Mouse (Mus musculus): Measurements from ENCODE around the gene Snrk. TPM values are rescaled to one million over a fixed set of nuclear protein-coding genes. Genes with fewer than 3 reads are reported as not detected.

The Snrk gene
- polyA plus RNA-seq, 1 experiment from 2014 or later: 93.6 TPM

DNA sequence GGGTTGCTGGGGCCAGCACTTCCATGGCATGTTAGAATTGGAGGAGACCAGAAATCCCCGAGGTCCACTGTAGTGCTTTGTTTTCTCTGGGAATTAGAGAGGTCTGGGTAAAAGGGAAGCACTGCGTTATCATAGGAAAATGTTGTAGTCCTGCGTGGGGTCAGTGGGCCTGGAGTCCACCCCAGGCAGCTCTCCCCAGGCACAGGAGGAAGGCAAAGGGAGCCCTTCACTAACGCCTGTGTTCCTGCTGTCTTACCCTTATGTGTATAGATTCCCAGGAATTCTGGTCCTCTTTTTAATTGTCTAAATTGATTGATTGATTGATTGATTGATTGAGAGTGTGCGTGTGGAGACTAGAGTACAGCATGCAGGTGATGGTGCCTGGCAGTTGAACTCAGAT is 6.1 kb downstream of the Snrk start:
- ATAC-seq: no peak
- WGBS: 54% methylated on average over 5 of the region's 5 CpGs
- H3K4me3 ChIP-seq (ENCODE audit: low read depth, low read length): no peak overlapping the region
- TF ChIP-seq EP300 (IDR thresholded peaks at IDR 0.05) (no peak), CTCF (IDR thresholded peaks at IDR 0.05) (no peak)
- peak overlapping the region; percentile 20; the same call in 1 of the 2 replicates for H3K4me2 ChIP-seq (replicated peaks; ENCODE audit: low read depth, low read length)
- no peaks in the 10 kb centered on the region for H3K9me3 ChIP-seq (ENCODE audit: low read length)
- H3K36me3 ChIP-seq (ENCODE audit: insufficient read depth, low read length): 0 out of 2 replicates have a peak, but pooled peaks cover 8% of the 10 kb centered on the region
- no peaks in the 10 kb centered on the region for H3K27me3 ChIP-seq (replicated peaks; ENCODE audit: insufficient read depth, low read length)
- H3K27ac ChIP-seq (ENCODE audit: low read length): 0 out of 2 replicates have a peak overlapping the region, but pooled peaks have one; percentile 44
- H3K4me1 ChIP-seq (ENCODE audit: insufficient read depth, low read depth, low read length): peaks cover 12% of the 10 kb centered on the region; the same call in 1 of the 2 replicates
- no peak overlapping the region for H3K9ac ChIP-seq (replicated peaks; ENCODE audit: low read depth)
- DNase-seq (ENCODE audit: low spot score): no peak

DNA sequence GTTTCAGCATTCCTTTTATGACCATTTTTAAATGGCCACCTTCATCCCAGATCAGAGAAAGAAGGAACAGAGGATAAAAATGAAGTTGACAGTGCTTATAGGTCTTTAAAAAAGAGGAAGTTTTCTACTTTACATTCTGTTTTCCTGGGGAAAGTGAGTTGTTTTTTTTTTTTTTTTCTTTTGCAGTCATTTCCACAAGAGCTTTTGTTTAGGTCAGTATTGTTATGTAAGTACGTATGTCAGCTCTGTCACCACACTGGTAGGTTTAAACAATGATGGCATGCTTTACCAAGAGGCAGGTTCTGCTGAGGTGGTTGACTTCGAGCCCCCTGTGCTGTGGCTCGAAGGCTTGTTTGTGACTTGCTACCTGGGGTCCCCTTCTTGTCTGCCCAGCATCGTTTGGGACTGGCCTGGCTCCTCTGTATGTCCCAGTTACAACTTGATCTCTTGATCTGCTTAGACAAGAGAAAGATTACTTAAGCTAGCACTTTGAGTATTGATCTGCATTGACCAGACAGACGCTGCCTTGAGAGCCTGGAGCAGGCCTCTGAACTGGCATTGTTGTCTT is 8.7 kb downstream of the Snrk start:
- no peaks in the 10 kb centered on the region for H3K27me3 ChIP-seq (replicated peaks; ENCODE audit: insufficient read depth, low read length)
- 0 out of 2 replicates have a peak, but pooled peaks cover 3% of the 10 kb centered on the region for H3K36me3 ChIP-seq (ENCODE audit: insufficient read depth, low read length)
- no peak overlapping the region for H3K9ac ChIP-seq (replicated peaks; ENCODE audit: low read depth)
- H3K4me2 ChIP-seq (replicated peaks; ENCODE audit: low read depth, low read length): no peak overlapping the region; the same call in 1 of the 2 replicates
- no peak for DNase-seq (ENCODE audit: low spot score)
- H3K27ac ChIP-seq (ENCODE audit: low read length): peak overlapping the region; percentile 22; the same call in 1 of the 2 replicates
- peaks cover 15% of the 10 kb centered on the region; the same call in 1 of the 2 replicates for H3K4me1 ChIP-seq (ENCODE audit: insufficient read depth, low read depth, low read length)
- no peak for ATAC-seq
- TF ChIP-seq EP300 (IDR thresholded peaks at IDR 0.05) (no peak), CTCF (IDR thresholded peaks at IDR 0.05) (no peak)
- WGBS: 56% methylated on average over 5 of the region's 5 CpGs
- no peaks in the 10 kb centered on the region for H3K9me3 ChIP-seq (ENCODE audit: low read length)
- H3K4me3 ChIP-seq (ENCODE audit: low read depth, low read length): no peak overlapping the region

DNA sequence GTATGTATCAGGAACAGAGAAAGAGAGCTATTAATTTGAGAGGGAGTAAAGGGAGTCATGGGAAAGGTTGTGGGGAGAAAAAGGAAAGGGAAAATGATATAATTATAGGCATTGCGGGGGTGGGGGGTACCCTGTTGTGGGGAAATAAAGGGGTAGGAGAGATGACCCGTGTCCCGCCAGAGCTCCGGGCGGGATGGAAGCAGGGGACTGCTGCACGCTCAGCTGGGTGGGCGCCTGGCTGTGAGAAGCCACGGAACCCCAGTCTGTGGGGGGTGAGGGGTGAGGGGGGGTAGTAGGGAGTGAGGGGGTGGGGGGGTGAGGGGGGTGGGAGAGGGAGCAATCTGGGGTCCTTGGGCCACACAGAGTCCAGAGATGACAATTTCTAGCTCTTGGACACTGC is 9.7 kb downstream of the Snrk start:
- Histone ChIP-seq H3K4me2 (replicated peaks; ENCODE audit: low read depth, low read length) (no peak overlapping the region), H3K9ac (replicated peaks; ENCODE audit: low read depth) (no peak overlapping the region), H3K9me3 (ENCODE audit: low read length) (no peaks in the 10 kb centered on the region), H3K4me1 (ENCODE audit: insufficient read depth, low read depth, low read length) (peaks cover 14% of the 10 kb centered on the region; the same call in 1 of the 2 replicates), H3K4me3 (ENCODE audit: low read depth, low read length) (no peak overlapping the region), H3K27me3 (replicated peaks; ENCODE audit: insufficient read depth, low read length) (no peaks in the 10 kb centered on the region), H3K27ac (ENCODE audit: low read length) (no peak overlapping the region), H3K36me3 (ENCODE audit: insufficient read depth, low read length) (no peaks in the 10 kb centered on the region)
- WGBS: 81% methylated on average over 4 of the region's 8 CpGs
- no peak for ATAC-seq
- TF ChIP-seq EP300 (IDR thresholded peaks at IDR 0.05) (no peak), CTCF (IDR thresholded peaks at IDR 0.05) (no peak)
- no peak for DNase-seq (ENCODE audit: low spot score)

DNA sequence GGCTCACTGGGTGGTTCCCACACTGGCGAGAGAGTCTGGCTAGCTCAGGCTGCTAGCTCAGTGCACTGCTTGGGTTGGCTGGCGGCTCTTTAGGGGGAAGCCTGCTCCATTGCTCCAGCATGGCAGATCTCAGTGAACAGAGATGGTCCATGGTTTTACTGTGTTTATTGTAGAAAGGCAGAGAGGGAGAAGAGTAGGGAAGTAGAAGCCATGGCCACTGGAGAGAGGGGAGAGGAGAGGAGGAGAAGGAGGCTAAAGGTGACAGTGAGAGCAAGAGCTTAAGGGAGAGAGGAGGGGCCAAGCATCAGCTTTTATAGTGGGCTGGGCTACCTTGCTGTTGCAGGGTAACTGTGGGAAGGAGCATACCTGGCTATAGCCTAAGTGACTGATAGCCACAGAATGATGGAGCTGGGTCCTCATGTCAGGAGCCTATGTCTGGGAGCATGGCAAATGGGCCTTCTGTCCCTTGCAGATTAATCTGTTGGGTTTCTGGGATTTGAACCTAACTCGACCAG is 10.3 kb downstream of the Snrk start:
- no peaks in the 10 kb centered on the region for H3K27me3 ChIP-seq (replicated peaks; ENCODE audit: insufficient read depth, low read length)
- no peak overlapping the region for H3K9ac ChIP-seq (replicated peaks; ENCODE audit: low read depth)
- WGBS: 57% methylated on average over 3 of the region's 3 CpGs
- peaks cover 8% of the 10 kb centered on the region; the same call in 1 of the 2 replicates for H3K4me1 ChIP-seq (ENCODE audit: insufficient read depth, low read depth, low read length)
- no peak overlapping the region for H3K4me2 ChIP-seq (replicated peaks; ENCODE audit: low read depth, low read length)
- no peaks in the 10 kb centered on the region for H3K36me3 ChIP-seq (ENCODE audit: insufficient read depth, low read length)
- no peak overlapping the region for H3K27ac ChIP-seq (ENCODE audit: low read length)
- H3K4me3 ChIP-seq (ENCODE audit: low read depth, low read length): no peak overlapping the region
- DNase-seq (ENCODE audit: low spot score): no peak
- no peak for TF ChIP-seq CTCF (IDR thresholded peaks at IDR 0.05)
- no peak for TF ChIP-seq EP300 (IDR thresholded peaks at IDR 0.05)
- ATAC-seq: no peak
- H3K9me3 ChIP-seq (ENCODE audit: low read length): no peaks in the 10 kb centered on the region

DNA sequence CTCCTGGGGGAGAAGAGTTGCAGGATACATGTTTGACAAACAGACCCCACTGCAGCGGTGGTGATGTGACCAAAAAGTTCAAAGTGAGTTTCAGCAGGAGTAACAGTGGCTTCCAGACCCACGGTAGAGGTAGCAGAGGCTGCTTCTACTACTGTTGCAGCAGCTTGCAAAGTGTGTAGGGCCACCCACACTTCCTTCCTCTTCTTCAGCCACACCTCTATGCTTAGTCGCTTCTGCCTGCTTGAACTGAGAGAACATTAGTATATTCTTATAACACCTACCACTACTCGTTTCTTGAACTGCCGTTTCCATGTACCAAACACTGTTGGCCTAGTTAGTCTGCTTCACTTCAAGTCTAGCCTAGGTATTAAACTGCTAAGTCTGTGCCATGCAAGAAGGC is 11.6 kb downstream of the Snrk start:
- H3K36me3 ChIP-seq (ENCODE audit: insufficient read depth, low read length): no peaks in the 10 kb centered on the region
- WGBS: 28% methylated on average over 5 of the region's 5 CpGs
- H3K9me3 ChIP-seq (ENCODE audit: low read length): no peaks in the 10 kb centered on the region
- TF ChIP-seq CTCF (IDR thresholded peaks at IDR 0.05) (no peak), EP300 (IDR thresholded peaks at IDR 0.05) (no peak)
- 0 out of 2 replicates have a peak overlapping the region, but pooled peaks have one; percentile 25 for H3K4me2 ChIP-seq (replicated peaks; ENCODE audit: low read depth, low read length)
- peak; percentile 37 for DNase-seq (ENCODE audit: low spot score)
- no peak overlapping the region for H3K4me3 ChIP-seq (ENCODE audit: low read depth, low read length)
- peaks cover 7% of the 10 kb centered on the region; the same call in 1 of the 2 replicates for H3K4me1 ChIP-seq (ENCODE audit: insufficient read depth, low read depth, low read length)
- H3K27me3 ChIP-seq (replicated peaks; ENCODE audit: insufficient read depth, low read length): no peaks in the 10 kb centered on the region
- ATAC-seq: no peak
- no peak overlapping the region for H3K9ac ChIP-seq (replicated peaks; ENCODE audit: low read depth)
- H3K27ac ChIP-seq (ENCODE audit: low read length): no peak overlapping the region

DNA sequence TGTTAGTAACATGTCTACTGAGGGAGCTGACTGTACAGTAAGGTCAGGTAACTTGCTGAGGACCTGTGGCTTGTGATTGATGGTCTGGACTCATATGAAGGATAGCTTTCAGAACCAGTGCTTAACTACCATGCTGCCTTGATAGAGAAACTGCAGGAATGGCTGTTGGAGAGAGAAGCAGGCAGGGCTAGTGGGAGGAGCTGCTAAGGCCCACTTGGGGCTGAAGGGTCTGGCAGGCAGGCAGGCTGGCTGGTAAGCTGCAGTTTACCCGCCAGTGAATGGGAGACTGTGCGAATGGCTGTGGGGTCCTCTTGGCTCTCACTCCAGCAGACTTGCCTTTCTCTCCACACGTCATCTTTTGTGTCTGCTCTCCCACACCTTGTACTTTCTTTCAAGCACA is 13.6 kb downstream of the Snrk start:
- no peak overlapping the region for H3K9ac ChIP-seq (replicated peaks; ENCODE audit: low read depth)
- H3K4me2 ChIP-seq (replicated peaks; ENCODE audit: low read depth, low read length): peak overlapping the region; percentile 14; the same call in 1 of the 2 replicates
- no peaks in the 10 kb centered on the region for H3K36me3 ChIP-seq (ENCODE audit: insufficient read depth, low read length)
- no peaks in the 10 kb centered on the region for H3K9me3 ChIP-seq (ENCODE audit: low read length)
- H3K27me3 ChIP-seq (replicated peaks; ENCODE audit: insufficient read depth, low read length): no peaks in the 10 kb centered on the region
- peaks cover 3% of the 10 kb centered on the region; the same call in 1 of the 2 replicates for H3K4me1 ChIP-seq (ENCODE audit: insufficient read depth, low read depth, low read length)
- DNase-seq (ENCODE audit: low spot score): peak; percentile 35
- 22% methylated on average over 3 of the region's 3 CpGs for WGBS
- peak; percentile 53; the same call in 1 of the 2 replicates for ATAC-seq
- H3K27ac ChIP-seq (ENCODE audit: low read length): no peak overlapping the region; the same call in 1 of the 2 replicates
- H3K4me3 ChIP-seq (ENCODE audit: low read depth, low read length): no peak overlapping the region
- TF ChIP-seq CTCF (IDR thresholded peaks at IDR 0.05) (no peak), EP300 (IDR thresholded peaks at IDR 0.05) (no peak)
